Mouse (Mus musculus) NIH3T3 (cell line): ENCODE results near the gene Arfgef3.
"Not testable (repeated sequence)": the region's sequence is repeated elsewhere in the genome, so short reads cannot be mapped to it uniquely, and the experiment has no call there.

Experiments
- DNase-seq: peaks from one replicate; pipeline ENCODE4 v3.0.0-alpha.2; 2012; ENCODE audit warnings: low read depth

The Arfgef3 gene

GRCm38 (mm10) chr10:18680661-18681384, 62.9 kb downstream of the Arfgef3 start:
- DNase-seq = no peak

DNA sequence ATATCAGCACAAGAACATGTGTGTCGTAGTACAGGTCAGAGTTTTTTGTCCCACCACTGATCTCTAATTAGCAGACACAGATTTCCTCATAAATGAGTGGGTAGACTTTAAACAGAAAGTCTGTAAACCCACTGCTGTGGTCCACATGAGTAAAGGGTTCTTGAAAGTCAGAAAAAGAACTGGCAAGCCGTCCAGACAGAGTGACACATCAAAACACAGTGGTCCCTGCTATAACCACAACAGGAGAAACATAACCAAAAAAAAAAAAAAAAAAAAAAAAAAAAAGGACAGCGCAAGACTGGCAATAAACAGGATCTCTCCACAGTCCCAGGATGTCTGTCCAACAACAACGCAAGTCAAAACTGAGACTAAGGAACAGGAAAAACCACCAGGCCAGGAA, 64.9 kb downstream of the Arfgef3 start:
- DNase-seq = no peak

- DNase-seq = no peak
Measured at GRCm38 (mm10) chr10:18664794-18665193, 79.0 kb downstream of the Arfgef3 start.

GRCm38 (mm10) chr10:18664016-18664415, 79.7 kb downstream of the Arfgef3 start:
- DNase-seq = no peak

- no peak for DNase-seq
Measured at GRCm38 (mm10) chr10:18661606-18662220, 82.0 kb downstream of the Arfgef3 start.

DNA sequence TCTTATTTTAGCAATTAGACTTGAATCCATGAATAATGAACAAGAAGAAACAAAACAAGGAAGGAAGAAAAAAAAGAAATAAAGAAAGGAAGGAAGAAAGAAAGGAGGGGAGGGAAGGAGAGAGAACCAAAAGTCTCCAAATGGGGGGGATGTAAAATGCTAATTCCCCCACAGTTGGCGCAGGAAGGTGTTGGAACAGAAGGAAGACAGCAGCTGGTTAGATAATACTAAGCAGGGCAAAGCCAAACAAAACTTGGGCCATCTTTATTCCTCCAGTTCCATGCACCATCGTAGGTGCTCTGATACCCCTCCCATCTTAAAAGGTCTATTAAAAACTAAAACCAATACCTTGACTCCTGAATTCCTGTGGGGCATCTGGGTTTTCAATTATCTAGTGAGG, 82.8 kb downstream of the Arfgef3 start:
- no peak for DNase-seq

GRCm38 (mm10) chr10:18657588-18657987, 86.2 kb downstream of the Arfgef3 start:
- DNase-seq = no peak

DNA sequence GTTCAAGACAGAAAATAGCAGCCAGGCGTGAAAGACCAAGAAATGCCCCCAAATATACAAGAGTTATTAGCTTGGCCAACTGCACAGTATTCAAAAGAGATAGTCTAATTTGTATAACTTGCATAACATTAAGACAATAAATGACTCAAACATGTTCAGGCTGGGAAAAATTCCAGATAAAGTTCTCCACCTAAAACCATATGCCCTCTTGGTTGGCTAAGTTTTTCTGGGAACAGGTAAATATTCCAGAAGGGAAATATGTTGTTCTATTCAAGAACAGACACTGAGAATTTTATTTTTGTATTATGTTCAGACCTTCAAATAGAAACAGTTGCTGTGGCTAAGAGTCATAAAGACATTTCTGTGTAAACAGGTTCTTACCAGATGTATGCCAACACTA, 96.7 kb downstream of the Arfgef3 start:
- no peak for DNase-seq

- no peak for DNase-seq
Measured at GRCm38 (mm10) chr10:18646035-18646434, 97.7 kb downstream of the Arfgef3 start.

GRCm38 (mm10) chr10:18644346-18644745, 99.4 kb downstream of the Arfgef3 start:
- no peak for DNase-seq

DNA sequence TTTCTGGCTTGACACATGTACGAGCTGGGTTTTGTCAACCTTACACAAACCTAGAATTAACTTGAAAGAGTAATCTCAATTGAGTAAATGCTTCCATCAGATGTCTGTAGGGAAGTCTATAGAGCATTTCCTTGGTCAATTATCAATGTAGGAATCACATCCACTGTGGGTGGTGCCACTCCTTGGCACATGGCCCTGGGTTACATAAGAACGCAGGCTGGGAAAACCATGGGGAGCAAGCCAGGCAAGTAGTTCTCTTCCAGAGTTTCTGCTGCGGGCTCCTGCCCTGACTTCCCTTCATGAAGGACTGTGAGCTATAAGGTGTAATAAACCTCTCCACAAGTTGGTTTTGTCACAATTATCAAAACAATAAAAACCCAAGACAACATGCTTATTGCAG, 100.2 kb downstream of the Arfgef3 start:
- DNase-seq = no peak

- DNase-seq = no peak
Measured at GRCm38 (mm10) chr10:18642854-18643253, 100.9 kb downstream of the Arfgef3 start.

- no peak for DNase-seq
Measured at GRCm38 (mm10) chr10:18640596-18640995, 103.2 kb downstream of the Arfgef3 start.

GRCm38 (mm10) chr10:18635450-18635849, 108.3 kb downstream of the Arfgef3 start:
- DNase-seq = no peak

- no peak for DNase-seq
Measured at GRCm38 (mm10) chr10:18634405-18634985, 109.3 kb downstream of the Arfgef3 start.

- no peak for DNase-seq
Measured at GRCm38 (mm10) chr10:18630498-18630897, 113.3 kb downstream of the Arfgef3 start.

- no peak for DNase-seq
Measured at GRCm38 (mm10) chr10:18627530-18627929, 116.2 kb downstream of the Arfgef3 start.

DNA sequence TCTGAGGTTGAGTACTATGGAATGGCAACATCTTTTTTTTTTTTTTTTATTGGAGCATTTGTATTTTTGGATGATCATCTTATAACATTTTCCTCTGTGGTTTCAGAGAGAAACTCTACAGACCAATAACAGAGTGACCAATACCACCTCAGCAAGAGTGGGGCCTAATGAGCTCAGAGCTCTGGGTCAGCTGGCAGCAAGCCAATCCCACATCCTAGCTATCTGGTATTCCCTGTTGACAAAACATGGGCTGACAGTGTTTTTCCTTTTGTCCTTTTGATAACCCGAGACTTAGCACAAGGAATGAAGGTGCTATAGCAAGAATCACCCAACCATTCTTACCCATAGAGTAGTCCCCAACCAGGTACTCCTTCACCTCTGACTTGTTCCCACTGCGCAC, 131.0 kb downstream of the Arfgef3 start:
- no peak for DNase-seq

- not testable (repeated sequence) for DNase-seq
Measured at GRCm38 (mm10) chr10:18604827-18605535, 138.8 kb downstream of the Arfgef3 start.

DNA sequence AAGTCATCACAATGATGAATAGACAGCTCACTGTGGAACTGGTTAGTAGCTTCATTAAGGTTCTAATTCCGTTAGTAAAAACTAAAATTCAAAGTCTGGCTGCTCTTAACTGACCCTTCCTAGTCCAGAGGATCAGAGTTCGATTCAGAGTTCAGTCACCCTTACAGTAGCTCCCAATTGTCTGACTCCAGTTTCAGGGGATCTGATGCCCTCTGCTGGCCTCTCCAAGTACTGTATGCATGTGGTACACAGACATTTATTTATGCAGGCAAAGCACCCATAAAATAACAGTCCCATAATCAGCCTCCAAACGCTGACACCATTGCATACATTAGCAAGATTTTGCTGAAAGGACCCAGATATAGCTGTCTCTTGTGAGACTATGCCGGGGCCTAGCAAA, 141.7 kb downstream of the Arfgef3 start:
- peak; percentile 75 for DNase-seq

- DNase-seq = no peak
Measured at GRCm38 (mm10) chr10:18597601-18598000, 146.1 kb downstream of the Arfgef3 start.

DNA sequence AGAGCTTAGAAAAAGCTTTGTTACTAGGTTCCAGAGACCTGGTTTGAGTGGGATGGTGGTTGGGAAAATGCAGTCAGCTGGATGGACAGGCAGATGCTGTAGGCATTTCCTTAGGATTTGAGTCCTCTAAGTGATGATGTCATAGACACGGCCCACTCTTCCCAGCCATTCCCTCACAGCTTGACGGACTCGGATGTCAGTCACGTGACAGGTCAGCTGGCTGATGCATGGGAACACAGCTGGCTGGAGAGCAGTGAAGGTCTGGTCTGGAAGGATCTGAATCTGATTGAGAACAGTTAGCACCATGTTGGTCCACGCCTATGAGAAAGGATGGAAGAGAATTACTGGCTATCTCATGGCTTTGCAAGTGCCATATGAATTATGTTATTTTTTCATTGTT, 154.3 kb downstream of the Arfgef3 start:
- DNase-seq = peak; percentile 6

DNA sequence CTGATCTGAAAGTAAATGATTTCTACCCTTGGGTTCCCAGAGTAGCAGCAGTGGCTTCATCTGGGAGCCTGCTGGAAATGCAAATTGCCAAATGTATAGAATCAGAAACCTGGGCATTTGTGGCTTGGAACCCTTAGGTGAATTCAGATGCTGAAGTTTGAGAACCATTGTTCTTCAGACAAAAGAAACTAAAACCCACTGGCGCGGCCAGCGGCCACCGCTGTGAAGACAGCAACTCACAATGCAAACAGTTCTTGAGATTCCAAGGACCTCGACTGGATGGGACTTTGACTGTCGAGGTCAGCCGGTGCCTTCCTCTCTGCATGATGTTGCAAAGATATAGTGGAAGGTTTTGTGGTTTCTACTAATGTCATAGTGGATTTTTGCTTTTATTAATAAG, 159.6 kb downstream of the Arfgef3 start:
- no peak for DNase-seq
